Mouse (Mus musculus): Measurements from ENCODE around the gene Oxsr1. TPM values are rescaled to one million over a fixed set of nuclear protein-coding genes. Genes with fewer than 3 reads are reported as not detected.

Oxsr1 gene
- polyA plus RNA-seq, 1 experiment from 2014 or later: 14.4 TPM

GRCm38 (mm10) chr9:119334324-119334723, 12.1 kb upstream of the Oxsr1 start:
- Histone ChIP-seq H3K27ac (replicated peaks) (no peak overlapping the region), H3K4me1 (peaks cover 2% of the 10 kb centered on the region), H3K4me3 (no peak overlapping the region), H3K27me3 (ENCODE audit: low read depth, poor library complexity, severe bottlenecking) (peaks cover 18% of the 10 kb centered on the region), H3K9me3 (replicated peaks) (no peaks in the 10 kb centered on the region), H3K36me3 (no peaks in the 10 kb centered on the region)
- 72% methylated on average over 10 of the region's 10 CpGs for WGBS
- DNase-seq (ENCODE audit: low spot score): no peak

- H3K4me3 ChIP-seq: no peak overlapping the region
- H3K27me3 ChIP-seq (ENCODE audit: low read depth, poor library complexity, severe bottlenecking): no peaks in the 10 kb centered on the region
- H3K27ac ChIP-seq (replicated peaks): no peak overlapping the region
- 93% methylated on average over 15 of the region's 15 CpGs for WGBS
- no peak for DNase-seq (ENCODE audit: low spot score)
- no peaks in the 10 kb centered on the region for H3K36me3 ChIP-seq
- H3K4me1 ChIP-seq: no peaks in the 10 kb centered on the region
- no peaks in the 10 kb centered on the region for H3K9me3 ChIP-seq (replicated peaks)
These were observed 8.1 kb upstream of the Oxsr1 start for GRCm38 (mm10) chr9:119330186-119330963.

GRCm38 (mm10) chr9:119328488-119328887, 6.3 kb upstream of the Oxsr1 start:
- 87% methylated on average over 3 of the region's 3 CpGs for WGBS

GRCm38 (mm10) chr9:119324130-119324529, 1.9 kb upstream of the Oxsr1 start:
- peaks cover 28% of the 10 kb centered on the region for H3K4me1 ChIP-seq
- WGBS: 86% methylated on average over 1 of the region's 1 CpGs
- H3K27me3 ChIP-seq (ENCODE audit: low read depth, poor library complexity, severe bottlenecking): no peaks in the 10 kb centered on the region
- no peaks in the 10 kb centered on the region for H3K36me3 ChIP-seq
- no peak overlapping the region for H3K27ac ChIP-seq (replicated peaks)
- no peak for DNase-seq (ENCODE audit: low spot score)
- H3K4me3 ChIP-seq: no peak overlapping the region
- no peaks in the 10 kb centered on the region for H3K9me3 ChIP-seq (replicated peaks)

More at GRCm38 (mm10) chr9:119328488-119328887, 6.3 kb upstream of the Oxsr1 start:
- H3K27ac ChIP-seq (replicated peaks): no peak overlapping the region
- H3K4me1 ChIP-seq: peaks cover 5% of the 10 kb centered on the region
- H3K4me3 ChIP-seq: no peak overlapping the region
- DNase-seq (ENCODE audit: low spot score): no peak
- no peaks in the 10 kb centered on the region for H3K9me3 ChIP-seq (replicated peaks)
- no peaks in the 10 kb centered on the region for H3K27me3 ChIP-seq (ENCODE audit: low read depth, poor library complexity, severe bottlenecking)
- no peaks in the 10 kb centered on the region for H3K36me3 ChIP-seq

GRCm38 (mm10) chr9:119323260-119323645, 1.0 kb upstream of the Oxsr1 start:
- H3K36me3 ChIP-seq: peaks cover 1% of the 10 kb centered on the region
- H3K4me3 ChIP-seq: peak overlapping the region; percentile 96
- 10% methylated on average over 9 of the region's 9 CpGs for WGBS
- peak overlapping the region; percentile 98 for H3K27ac ChIP-seq (replicated peaks)
- no peaks in the 10 kb centered on the region for H3K9me3 ChIP-seq (replicated peaks)
- peaks cover 28% of the 10 kb centered on the region for H3K4me1 ChIP-seq
- H3K27me3 ChIP-seq (ENCODE audit: low read depth, poor library complexity, severe bottlenecking): no peaks in the 10 kb centered on the region
- DNase-seq (ENCODE audit: low spot score): no peak

- peaks cover 4% of the 10 kb centered on the region for H3K36me3 ChIP-seq
- H3K27me3 ChIP-seq (ENCODE audit: low read depth, poor library complexity, severe bottlenecking): no peaks in the 10 kb centered on the region
- H3K9me3 ChIP-seq (replicated peaks): no peaks in the 10 kb centered on the region
- H3K4me3 ChIP-seq: peak overlapping the region; percentile 96
- WGBS: under 1% methylated on average over 59 of the region's 59 CpGs
- peaks cover 28% of the 10 kb centered on the region for H3K4me1 ChIP-seq
- H3K27ac ChIP-seq (replicated peaks): peak overlapping the region; percentile 98
- no peak for DNase-seq (ENCODE audit: low spot score)
These were observed 616 bp downstream of the Oxsr1 start for GRCm38 (mm10) chr9:119321392-119322229.

GRCm38 (mm10) chr9:119320946-119321345, 1.3 kb downstream of the Oxsr1 start:
- Histone ChIP-seq H3K4me3 (peak overlapping the region; percentile 96), H3K36me3 (peaks cover 4% of the 10 kb centered on the region), H3K27me3 (ENCODE audit: low read depth, poor library complexity, severe bottlenecking) (no peaks in the 10 kb centered on the region), H3K4me1 (peaks cover 28% of the 10 kb centered on the region), H3K27ac (replicated peaks) (peak overlapping the region; percentile 98; the same call in 1 of the 2 replicates), H3K9me3 (replicated peaks) (no peaks in the 10 kb centered on the region)
- peak; percentile 21 for DNase-seq (ENCODE audit: low spot score)
- WGBS: 15% methylated on average over 7 of the region's 7 CpGs

- no peak overlapping the region for H3K27ac ChIP-seq (replicated peaks)
- no peak for DNase-seq (ENCODE audit: low spot score)
- no peaks in the 10 kb centered on the region for H3K27me3 ChIP-seq (ENCODE audit: low read depth, poor library complexity, severe bottlenecking)
- H3K4me1 ChIP-seq: peaks cover 28% of the 10 kb centered on the region
- 86% methylated on average over 7 of the region's 7 CpGs for WGBS
- no peaks in the 10 kb centered on the region for H3K9me3 ChIP-seq (replicated peaks)
- peak overlapping the region; percentile 96 for H3K4me3 ChIP-seq
- H3K36me3 ChIP-seq: peaks cover 4% of the 10 kb centered on the region
These were observed 1.8 kb downstream of the Oxsr1 start for GRCm38 (mm10) chr9:119320446-119320845.

GRCm38 (mm10) chr9:119318891-119319290, 3.3 kb downstream of the Oxsr1 start:
- H3K4me3 ChIP-seq: no peak overlapping the region
- no peaks in the 10 kb centered on the region for H3K27me3 ChIP-seq (ENCODE audit: low read depth, poor library complexity, severe bottlenecking)
- no peak overlapping the region for H3K27ac ChIP-seq (replicated peaks)
- peaks cover 5% of the 10 kb centered on the region for H3K36me3 ChIP-seq
- peaks cover 27% of the 10 kb centered on the region for H3K4me1 ChIP-seq
- DNase-seq (ENCODE audit: low spot score): no peak
- WGBS: 92% methylated on average over 1 of the region's 1 CpGs
- H3K9me3 ChIP-seq (replicated peaks): no peaks in the 10 kb centered on the region

GRCm38 (mm10) chr9:119313096-119313495, 9.1 kb downstream of the Oxsr1 start:
- no peaks in the 10 kb centered on the region for H3K27me3 ChIP-seq (ENCODE audit: low read depth, poor library complexity, severe bottlenecking)
- H3K9me3 ChIP-seq (replicated peaks): no peaks in the 10 kb centered on the region
- WGBS: 96% methylated on average over 10 of the region's 10 CpGs

GRCm38 (mm10) chr9:119309067-119309466, 13.2 kb downstream of the Oxsr1 start:
- H3K36me3 ChIP-seq: peaks cover 11% of the 10 kb centered on the region; the same call in 1 of the 2 replicates
- no peaks in the 10 kb centered on the region for H3K27me3 ChIP-seq (ENCODE audit: low read depth, poor library complexity, severe bottlenecking)
- no peak overlapping the region for H3K27ac ChIP-seq (replicated peaks)
- no peaks in the 10 kb centered on the region for H3K9me3 ChIP-seq (replicated peaks)
- DNase-seq (ENCODE audit: low spot score): no peak
- H3K4me1 ChIP-seq: no peaks in the 10 kb centered on the region
- 94% methylated on average over 1 of the region's 1 CpGs for WGBS
- no peak overlapping the region for H3K4me3 ChIP-seq

More at GRCm38 (mm10) chr9:119313096-119313495, 9.1 kb downstream of the Oxsr1 start:
- H3K4me1 ChIP-seq: no peaks in the 10 kb centered on the region
- H3K4me3 ChIP-seq: no peak overlapping the region
- no peak for DNase-seq (ENCODE audit: low spot score)
- no peak overlapping the region for H3K27ac ChIP-seq (replicated peaks)
- peaks cover 7% of the 10 kb centered on the region for H3K36me3 ChIP-seq

GRCm38 (mm10) chr9:119305863-119306262, 16.4 kb downstream of the Oxsr1 start:
- Histone ChIP-seq H3K27ac (replicated peaks) (no peak overlapping the region), H3K9me3 (replicated peaks) (no peaks in the 10 kb centered on the region), H3K36me3 (peaks cover 34% of the 10 kb centered on the region), H3K4me1 (no peaks in the 10 kb centered on the region), H3K4me3 (no peak overlapping the region), H3K27me3 (ENCODE audit: low read depth, poor library complexity, severe bottlenecking) (no peaks in the 10 kb centered on the region)
- WGBS: 94% methylated on average over 7 of the region's 7 CpGs
- no peak for DNase-seq (ENCODE audit: low spot score)

GRCm38 (mm10) chr9:119298563-119298962, 23.7 kb downstream of the Oxsr1 start:
- Histone ChIP-seq H3K4me1 (no peaks in the 10 kb centered on the region), H3K27me3 (ENCODE audit: low read depth, poor library complexity, severe bottlenecking) (no peaks in the 10 kb centered on the region), H3K27ac (replicated peaks) (no peak overlapping the region), H3K9me3 (replicated peaks) (no peaks in the 10 kb centered on the region), H3K36me3 (peaks cover 40% of the 10 kb centered on the region), H3K4me3 (no peak overlapping the region)
- 92% methylated on average over 3 of the region's 3 CpGs for WGBS
- no peak for DNase-seq (ENCODE audit: low spot score)
